Mouse (Mus musculus): Measurements from ENCODE around the gene Tent4a. TPM values are rescaled to one million over a fixed set of nuclear protein-coding genes. Genes with fewer than 3 reads are reported as not detected.

Gene Tent4a
- total and polyA plus RNA-seq, 3 experiments, result 3.6 to 8.8 (median 5.7) TPM

DNA sequence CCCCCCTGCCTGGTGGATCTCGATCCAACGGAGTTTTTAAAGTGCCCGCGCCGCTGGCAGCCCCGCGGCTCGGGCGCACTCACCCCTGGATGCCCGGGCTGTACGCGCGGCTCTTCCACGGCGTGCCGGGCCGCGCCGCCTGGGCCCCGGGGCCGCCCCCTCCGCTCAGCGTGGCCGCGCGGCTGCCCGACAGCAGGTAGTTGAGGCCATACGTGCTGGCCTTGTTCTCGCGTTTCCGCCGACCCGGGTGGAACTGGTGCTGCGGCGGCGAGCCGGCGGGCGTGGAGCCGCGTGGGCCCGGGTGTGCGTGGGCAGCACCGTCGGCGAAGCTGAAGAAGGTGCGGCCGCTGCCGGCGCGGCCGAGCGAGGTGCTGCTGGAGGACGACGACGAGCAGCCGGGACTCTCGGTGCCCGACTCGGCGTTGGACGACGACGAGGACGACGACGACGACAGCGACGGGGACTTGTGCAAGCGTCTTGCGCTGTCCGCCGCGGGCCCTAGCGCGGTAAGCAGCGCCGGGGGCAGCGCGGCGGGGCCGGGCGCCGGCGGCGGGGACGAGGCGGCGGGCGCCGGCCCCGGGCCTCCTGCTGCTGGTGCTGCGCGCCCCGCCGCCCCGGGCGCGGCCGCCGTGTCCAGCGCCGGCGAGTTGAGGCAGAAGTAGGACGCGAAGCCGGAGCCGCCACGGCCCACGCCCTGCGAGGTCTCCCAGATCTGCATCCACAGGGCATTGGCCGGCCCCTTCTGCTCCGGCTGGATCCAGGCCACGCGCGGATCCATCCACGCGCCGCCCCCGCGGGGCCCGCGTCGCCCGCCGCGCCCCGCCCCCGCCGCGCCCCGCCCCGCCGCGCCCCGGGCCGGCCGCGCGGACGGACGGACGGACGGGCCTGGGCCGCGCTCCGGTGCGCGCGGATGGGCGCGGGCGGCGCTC is 748 bp downstream of the Tent4a start, which contains the start of gene Nsun2:
TSS of gene Nsun2 (plus strand) at position 342 of the 929 bp plus-strand sequence.
- peak within 1 kb of the TSS; percentile 87 to 96 (median 91) for H3K4me3 ChIP-seq (replicated peaks in 1 of 3; ENCODE audit: low read depth in 2 of 3, low read length in 2 of 3, poor library complexity in 1 of 3)
- H3K4me1 ChIP-seq (ENCODE audit: control insufficient read depth in 1 of 2, insufficient read depth in 2 of 2), result peaks cover 12 to 46% of the 10 kb centered on the region in 2 experiments
- peaks cover 5 to 34% of the 10 kb centered on the region in 2 experiments for H3K36me3 ChIP-seq (replicated peaks in 1 of 2; ENCODE audit: control insufficient read depth in 1 of 2, insufficient read depth in 1 of 2, low read length in 1 of 2)
- peak; percentile 69; the same call in 1 of the 2 replicates for TF ChIP-seq MXI1 (IDR thresholded peaks at IDR 0.05; ENCODE audit: low read depth, low read length)
- TF ChIP-seq MYC (IDR thresholded peaks at IDR 0.05; ENCODE audit: low read depth, low read length), result no peak
- TF ChIP-seq POLR2A (IDR thresholded peaks at IDR 0.05; ENCODE audit: low read depth, low read length), result no peak; the same call in 1 of the 2 replicates
- TF ChIP-seq ZKSCAN1 (IDR thresholded peaks at IDR 0.05; ENCODE audit: borderline replicate concordance, low read depth, low read length), result no peak
- TF ChIP-seq UBTF (IDR thresholded peaks at IDR 0.05; ENCODE audit: low read depth, low read length), result 0 out of 2 replicates have a peak, but pooled peaks have one; percentile 48
- dilution Hi-C loops (cut with MboI; ENCODE audit: extremely low pct_ligation_motif_present, extremely low pct_unique_long_range_greater_than_20kb, low sequenced_read_pairs) (no loop called here), in situ Hi-C loops (cut with MboI; ENCODE audit: low pct_ligation_motif_present, low pct_unique_long_range_greater_than_20kb, low sequenced_read_pairs) (no loop called here)
- H3K9ac ChIP-seq (ENCODE audit: insufficient read depth, low read depth), result peak within 1 kb of the TSS; percentile 72
- peaks cover 27% of the 10 kb centered on the region for H3K79me2 ChIP-seq (replicated peaks; ENCODE audit: control insufficient read depth, extremely low read depth, insufficient read depth, poor library complexity, severe bottlenecking)
- H3K27me3 ChIP-seq (replicated peaks), result no peaks in the 10 kb centered on the region
- H3K27ac ChIP-seq (ENCODE audit: insufficient read depth, low read depth), result peak within 1 kb of the TSS; percentile 33; the same call in 1 of the 2 replicates
- H3K9me3 ChIP-seq (replicated peaks; ENCODE audit: low read length), result no peaks in the 10 kb centered on the region
- H3K4me2 ChIP-seq (ENCODE audit: insufficient read depth, low read depth, poor library complexity, severe bottlenecking), result peak within 1 kb of the TSS; percentile 89
- DNase-seq (ENCODE audit: extremely low read depth), result no peak

GRCm38 (mm10) chr13:69532893-69533404 is 1.5 kb downstream of the Tent4a start:
- Histone ChIP-seq H3K4me2 (ENCODE audit: insufficient read depth, low read depth, poor library complexity, severe bottlenecking) (peak overlapping the region; percentile 89), H3K9ac (ENCODE audit: insufficient read depth, low read depth) (peak overlapping the region; percentile 72), H3K27me3 (replicated peaks) (no peaks in the 10 kb centered on the region), H3K27ac (ENCODE audit: insufficient read depth, low read depth) (no peak overlapping the region), H3K4me1 (ENCODE audit: control insufficient read depth in 1 of 2, insufficient read depth in 2 of 2) (peaks cover 12 to 44% of the 10 kb centered on the region in 2 experiments), H3K79me2 (replicated peaks; ENCODE audit: control insufficient read depth, extremely low read depth, insufficient read depth, poor library complexity, severe bottlenecking) (peaks cover 27% of the 10 kb centered on the region), H3K36me3 (replicated peaks in 1 of 2; ENCODE audit: control insufficient read depth in 1 of 2, insufficient read depth in 1 of 2, low read length in 1 of 2) (peaks cover 5 to 40% of the 10 kb centered on the region in 2 experiments), H3K4me3 (replicated peaks in 1 of 3; ENCODE audit: low read depth in 2 of 3, low read length in 2 of 3, poor library complexity in 1 of 3) (peak overlapping the region; percentile 87 to 96 (median 91)), H3K9me3 (replicated peaks; ENCODE audit: low read length) (no peaks in the 10 kb centered on the region)
- dilution Hi-C loops (cut with MboI; ENCODE audit: extremely low pct_ligation_motif_present, extremely low pct_unique_long_range_greater_than_20kb, low sequenced_read_pairs), result no loop called here
- TF ChIP-seq RAD21 (IDR thresholded peaks at IDR 0.05; ENCODE audit: low read depth, low read length), result peak; percentile 12
- no peak for TF ChIP-seq MXI1 (IDR thresholded peaks at IDR 0.05; ENCODE audit: low read depth, low read length)
- 0 out of 2 replicates have a peak, but pooled peaks have one; percentile 30 for TF ChIP-seq SIN3A (IDR thresholded peaks at IDR 0.05; ENCODE audit: low read length)
- DNase-seq (ENCODE audit: extremely low read depth), result no peak
- in situ Hi-C loops (cut with MboI; ENCODE audit: low pct_ligation_motif_present, low pct_unique_long_range_greater_than_20kb, low sequenced_read_pairs), result no loop called here

GRCm38 (mm10) chr13:69532101-69532892 is 2.1 kb downstream of the Tent4a start:
- Histone ChIP-seq H3K36me3 (replicated peaks in 1 of 2; ENCODE audit: control insufficient read depth in 1 of 2, insufficient read depth in 1 of 2, low read length in 1 of 2) (peaks cover 5 to 43% of the 10 kb centered on the region in 2 experiments), H3K27ac (ENCODE audit: insufficient read depth, low read depth) (no peak overlapping the region), H3K9me3 (replicated peaks; ENCODE audit: low read length) (no peaks in the 10 kb centered on the region), H3K4me1 (ENCODE audit: control insufficient read depth in 1 of 2, insufficient read depth in 2 of 2) (peaks cover 12 to 44% of the 10 kb centered on the region in 2 experiments), H3K9ac (ENCODE audit: insufficient read depth, low read depth) (peak overlapping the region; percentile 72), H3K4me2 (ENCODE audit: insufficient read depth, low read depth, poor library complexity, severe bottlenecking) (peak overlapping the region; percentile 89), H3K27me3 (replicated peaks) (no peaks in the 10 kb centered on the region), H3K79me2 (replicated peaks; ENCODE audit: control insufficient read depth, extremely low read depth, insufficient read depth, poor library complexity, severe bottlenecking) (peaks cover 28% of the 10 kb centered on the region), H3K4me3 (replicated peaks in 1 of 3; ENCODE audit: low read depth in 2 of 3, low read length in 2 of 3, poor library complexity in 1 of 3) (peak overlapping the region; percentile 48 to 91 (median 87))
- dilution Hi-C loops (cut with MboI; ENCODE audit: extremely low pct_ligation_motif_present, extremely low pct_unique_long_range_greater_than_20kb, low sequenced_read_pairs) (no loop called here), in situ Hi-C loops (cut with MboI; ENCODE audit: low pct_ligation_motif_present, low pct_unique_long_range_greater_than_20kb, low sequenced_read_pairs) (no loop called here)
- DNase-seq (ENCODE audit: extremely low read depth), result no peak
- no peak for TF ChIP-seq NELFE (IDR thresholded peaks at IDR 0.05; ENCODE audit: low read depth, low read length)
- no peak for TF ChIP-seq POLR2AphosphoS2 (IDR thresholded peaks at IDR 0.05; ENCODE audit: low read depth, low read length)
- no peak for TF ChIP-seq GABPA (IDR thresholded peaks at IDR 0.05; ENCODE audit: insufficient replicate concordance, low read depth, low read length)
- no peak for TF ChIP-seq MAFK (IDR thresholded peaks at IDR 0.05; ENCODE audit: insufficient replicate concordance, low read length)

Measured in CH12.LX (cell line).